Mouse (Mus musculus) ES-E14 (cell line): ENCODE data around the gene Csnk2a1.

ENCODE experiments used
- CHD2 ChIP-seq: IDR thresholded peaks from 2 replicates; pipeline ENCODE4 v1.6.1; 2014; ENCODE audit warnings: mild to moderate bottlenecking, low read depth, low read length, inconsistent platforms
- HCFC1 ChIP-seq: IDR thresholded peaks from 2 replicates; pipeline ENCODE4 v1.6.1; 2012; ENCODE audit warnings: low read length, inconsistent platforms, borderline replicate concordance; ENCODE audit not compliant: insufficient read depth

- TF ChIP-seq CHD2, result no peak
- no peak for TF ChIP-seq HCFC1
These were observed 67.9 kb downstream of the Csnk2a1 start for GRCm38 (mm10) chr2:152294541-152294940.
